In genomic region chr17:12168536-12168935, GRCm38 (mm10) we compare ENCODE assay signal across 7 mouse cellular contexts. TPM values are rescaled to one million over a fixed set of nuclear protein-coding genes. Genes with fewer than 3 reads are reported as not detected.
A peak's percentile ranks its signal among the peaks of the same experiment; 100 is the strongest.
DNase-seq lines count a peak whose midpoint lies in the region; ATAC-seq and TF ChIP-seq lines count a peak whose summit lies in the region.

No protein-coding gene starts in this region.

- no peak overlapping the region for H3K4me3 ChIP-seq in kidney, adult 2 months (ENCODE audit: insufficient read depth, low read depth, low read length)
- no peak overlapping the region for H3K4me3 ChIP-seq in neural tube, embryonic 13.5 days

- H3K27ac ChIP-seq in kidney, adult 2 months (ENCODE audit: insufficient read depth, low read depth, low read length), result no peak overlapping the region
- H3K27ac ChIP-seq in neural tube, embryonic 13.5 days (replicated peaks), result peak overlapping the region; percentile 20; the same call in 1 of the 2 replicates

- peak; percentile 76 for DNase-seq in adrenal gland, postnatal 10 days
- peak; percentile 57 for DNase-seq in cerebellum, adult 9-10 months
- DNase-seq in gastrocnemius, postnatal 36 days, result peak; percentile 49 to 53
- DNase-seq in kidney, adult 2 months, result peak; percentile 54
- peak; percentile 32 to 41 for DNase-seq in left cerebral cortex, postnatal 36 days (ENCODE audit: low spot score in 2 of 2)
- no peak for DNase-seq in embryo, embryonic 10 days (ENCODE audit: low spot score)

- WGBS in kidney, adult 2 months, result 44% methylated on average over 10 of the region's 10 CpGs
- 42% methylated on average over 10 of the region's 10 CpGs for WGBS in neural tube, embryonic 13.5 days

- no peaks in the 10 kb centered on the region for H3K36me3 ChIP-seq in kidney, adult 2 months (ENCODE audit: control insufficient read depth, insufficient read depth, low read length)
- H3K36me3 ChIP-seq in neural tube, embryonic 13.5 days, result 0 out of 2 replicates have a peak, but pooled peaks cover 4% of the 10 kb centered on the region

- H3K27me3 ChIP-seq in kidney, adult 2 months (replicated peaks; ENCODE audit: control insufficient read depth, insufficient read depth, low read length), result no peaks in the 10 kb centered on the region
- no peaks in the 10 kb centered on the region for H3K27me3 ChIP-seq in neural tube, embryonic 13.5 days

- no peak for TF ChIP-seq CTCF in kidney, adult 2 months (conservative IDR thresholded peaks at IDR 0.05; ENCODE audit: insufficient read depth, insufficient read length, low read depth, low read length)

- H3K9me3 ChIP-seq in neural tube, embryonic 13.5 days, result no peaks in the 10 kb centered on the region

- 0 out of 2 replicates have a peak, but pooled peaks cover 3% of the 10 kb centered on the region for H3K4me1 ChIP-seq in kidney, adult 2 months (ENCODE audit: control insufficient read depth, insufficient read depth, low read length)
- H3K4me1 ChIP-seq in neural tube, embryonic 13.5 days (replicated peaks), result peaks cover 50% of the 10 kb centered on the region

- intact Hi-C loops in gastrocnemius, postnatal 36 days (cut with DNase I), result no loop called here
- intact Hi-C loops in left cerebral cortex, postnatal 36 days (cut with DNase I), result loop anchor here (1.0 kb wide), 1 partner anchor 48 kb away; no protein-coding TSS in a partner anchor

- no peak overlapping the region for H3K4me2 ChIP-seq in neural tube, embryonic 13.5 days

- peak; percentile 66; the same call in 1 of the 2 replicates for ATAC-seq in neural tube, embryonic 13.5 days (ENCODE audit: low read depth)

- no peak for TF ChIP-seq POLR2A in kidney, adult 2 months (IDR thresholded peaks at IDR 0.05; ENCODE audit: low read depth, low read length)

- H3K9ac ChIP-seq in neural tube, embryonic 13.5 days, result no peak overlapping the region

RNA-seq across cellular contexts. Expression of gene Agpat4, which starts 50.0 kb away (rescaled TPM):
- total RNA-seq in adrenal gland, postnatal 10 days (2021), result 10 to 100 TPM; 19.9 to 21.0 TPM
- 1 to 10 TPM; 1.9 to 2.8 TPM for total RNA-seq in gastrocnemius, postnatal 36 days (2021)
- polyA plus RNA-seq in kidney, adult 2 months (2012; rRNA removed), result 7.1 and 7.4 TPM in 2 replicates
- total RNA-seq in left cerebral cortex, postnatal 36 days (2021), result 10 to 100 TPM; 54.1 to 66.5 TPM
- 41.8 and 49.4 TPM in 2 replicates for polyA plus RNA-seq in neural tube, embryonic 13.5 days (2015; fragmentation: Nextera tagmentation; extraction: Ambion mirVana)

Comparison
In these comparisons a context has a peak if more than half of its experiments do, and no peak if none do; other contexts are left out.
1. RNA of gene Agpat4, which starts 50.0 kb away (total RNA-seq): 54.1 to 66.5 TPM in left cerebral cortex, postnatal 36 days and 19.9 to 21.0 TPM in adrenal gland, postnatal 10 days; 1.9 to 2.8 TPM in gastrocnemius, postnatal 36 days; every median in the first group is over 4 times any median in the second.